Mouse (Mus musculus): ENCODE results near the gene Syvn1.
"Not testable (repeated sequence)": the region's sequence is repeated elsewhere in the genome, so short reads cannot be mapped to it uniquely, and the experiment has no call there.

Syvn1 gene

DNA sequence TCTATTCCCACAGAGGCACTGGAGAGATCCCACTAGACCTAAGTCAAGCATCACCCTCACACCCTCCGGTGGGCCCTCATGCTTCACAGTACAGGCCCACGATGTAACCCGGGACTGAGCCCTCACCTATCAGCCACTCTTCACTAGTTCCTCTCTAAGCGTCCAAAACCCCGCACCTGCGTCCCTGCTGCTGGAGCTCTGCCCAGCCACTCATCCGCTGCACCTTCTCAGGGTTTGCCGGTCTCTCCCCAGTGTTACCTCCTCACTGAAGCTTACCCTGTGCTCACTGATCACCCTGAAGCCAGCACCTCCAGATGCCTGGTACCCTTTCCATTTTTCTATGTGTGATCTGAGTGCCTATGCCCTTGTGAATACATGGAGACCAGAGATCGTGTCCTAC lies 4.1 kb upstream of the Syvn1 start:
- DNase-seq: peak in 1 of 2 experiments; percentile 23

DNA sequence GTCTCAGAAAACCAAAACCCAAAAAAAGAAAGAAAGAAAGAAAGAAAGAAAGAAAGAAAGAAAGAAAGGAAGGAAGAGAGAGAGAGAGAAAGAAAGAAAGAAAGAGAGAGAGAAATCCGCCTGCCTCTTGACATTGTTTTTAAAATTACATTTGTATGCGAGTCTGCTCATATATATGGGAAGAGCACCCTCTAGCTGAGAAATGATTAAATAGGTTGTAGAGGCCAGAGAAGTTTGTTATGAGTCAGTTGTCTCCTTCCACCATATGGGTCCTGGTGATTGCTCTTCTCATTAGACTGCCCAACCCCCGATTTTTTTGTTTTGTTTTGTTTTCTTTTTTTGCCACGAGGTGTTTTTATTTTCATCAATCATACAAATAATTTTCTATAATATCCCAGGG lies 2.3 kb upstream of the Syvn1 start:
- DNase-seq: not testable (repeated sequence)

- DNase-seq: peak in 1 of 2 experiments; percentile 13
These were observed 746 bp upstream of the Syvn1 start for GRCm38 (mm10) chr19:6045366-6046293.

- peak in 1 of 2 experiments; percentile 31 for DNase-seq
These were observed 950 bp downstream of the Syvn1 start for GRCm38 (mm10) chr19:6047154-6047898.

DNA sequence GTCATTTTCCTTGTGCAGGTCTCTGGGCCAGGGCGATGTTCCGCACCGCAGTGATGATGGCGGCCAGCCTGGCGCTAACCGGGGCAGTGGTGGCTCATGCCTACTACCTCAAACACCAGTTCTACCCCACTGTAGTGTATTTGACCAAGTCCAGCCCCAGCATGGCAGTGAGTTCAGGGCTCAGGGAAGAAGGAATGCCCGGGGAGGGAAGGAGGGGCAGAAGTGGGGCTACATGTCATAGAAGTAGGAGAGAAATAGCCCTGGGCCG lies 1.5 kb downstream of the Syvn1 start:
- peak in 1 of 2 experiments; percentile 21 for DNase-seq

DNA sequence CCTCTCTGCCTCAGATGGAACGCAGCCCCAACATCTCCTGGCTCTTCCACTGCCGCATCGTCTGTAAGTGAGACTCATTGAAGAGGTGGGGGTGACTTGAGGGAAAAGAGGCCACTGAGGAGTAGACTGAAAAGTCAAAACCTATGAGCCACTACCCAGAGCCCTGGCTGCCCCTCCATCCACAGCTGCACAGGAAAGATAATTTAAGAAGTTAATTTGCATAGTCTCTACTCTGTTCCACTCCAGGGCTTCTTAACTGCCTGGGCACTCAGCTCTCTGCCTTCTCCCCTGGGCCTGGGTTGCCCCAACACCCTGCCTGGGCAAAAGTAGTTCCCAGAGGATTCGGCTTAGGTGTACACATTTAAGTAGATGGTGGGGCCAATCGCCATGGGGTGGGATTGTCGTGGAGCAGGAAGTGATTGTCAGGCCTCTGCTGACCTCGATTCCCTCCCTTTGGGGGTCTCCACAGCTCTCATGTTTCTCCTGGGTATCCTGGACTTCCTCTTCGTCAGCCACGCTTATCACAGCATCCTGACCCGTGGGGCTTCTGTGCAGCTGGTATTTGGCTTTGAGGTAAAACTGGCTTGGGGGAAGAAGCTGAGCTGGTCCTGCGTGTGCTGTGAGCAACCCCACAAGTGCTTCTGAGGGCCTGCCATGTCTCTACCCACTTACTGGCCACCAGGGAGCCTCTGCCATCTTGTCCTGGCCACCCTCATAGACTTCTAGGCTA lies 2.5 kb downstream of the Syvn1 start:
- DNase-seq: no peak

- peak in 1 of 2 experiments; percentile 3 for DNase-seq
These were observed 6.1 kb downstream of the Syvn1 start for GRCm38 (mm10) chr19:6052516-6052915.

DNA sequence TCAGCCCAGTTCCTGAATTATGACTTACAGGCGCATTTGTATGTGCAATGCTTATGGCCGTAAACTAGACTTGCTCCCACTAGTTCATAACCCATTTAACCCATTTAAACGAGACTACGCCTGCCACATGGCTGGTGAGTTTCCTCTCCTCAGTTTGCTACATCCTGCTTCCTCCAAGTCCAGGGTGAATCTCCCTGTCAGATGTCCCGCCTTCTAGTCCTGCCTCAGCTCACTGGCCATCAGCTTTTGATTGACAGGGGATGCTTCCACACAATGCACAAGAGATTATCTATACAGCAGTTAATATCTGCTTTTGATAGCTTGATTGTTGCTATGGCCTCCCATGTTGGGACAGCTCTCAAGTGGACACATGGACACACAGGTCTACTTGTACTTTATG lies 7.9 kb downstream of the Syvn1 start:
- DNase-seq: no peak

DNA sequence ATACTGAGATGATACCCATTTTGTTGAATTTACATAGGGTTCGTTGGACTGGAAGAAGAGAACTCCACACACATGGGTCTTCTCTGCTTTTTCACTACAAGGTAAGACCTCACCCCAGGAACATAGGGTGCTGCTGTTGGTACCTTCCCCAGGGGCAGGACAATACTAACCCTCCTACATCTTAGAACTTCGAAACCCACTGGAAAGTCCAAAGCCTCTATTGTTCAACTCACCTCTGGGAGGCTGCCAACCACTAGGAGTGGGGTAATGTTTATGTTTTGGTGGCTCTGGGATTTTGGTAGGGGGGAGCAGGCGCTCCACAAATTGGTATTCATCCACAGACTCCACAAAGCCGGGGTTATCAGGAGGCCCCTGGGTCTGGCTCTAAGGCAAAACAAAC lies 10.3 kb downstream of the Syvn1 start:
- peak; percentile 21 to 25 for DNase-seq

DNA sequence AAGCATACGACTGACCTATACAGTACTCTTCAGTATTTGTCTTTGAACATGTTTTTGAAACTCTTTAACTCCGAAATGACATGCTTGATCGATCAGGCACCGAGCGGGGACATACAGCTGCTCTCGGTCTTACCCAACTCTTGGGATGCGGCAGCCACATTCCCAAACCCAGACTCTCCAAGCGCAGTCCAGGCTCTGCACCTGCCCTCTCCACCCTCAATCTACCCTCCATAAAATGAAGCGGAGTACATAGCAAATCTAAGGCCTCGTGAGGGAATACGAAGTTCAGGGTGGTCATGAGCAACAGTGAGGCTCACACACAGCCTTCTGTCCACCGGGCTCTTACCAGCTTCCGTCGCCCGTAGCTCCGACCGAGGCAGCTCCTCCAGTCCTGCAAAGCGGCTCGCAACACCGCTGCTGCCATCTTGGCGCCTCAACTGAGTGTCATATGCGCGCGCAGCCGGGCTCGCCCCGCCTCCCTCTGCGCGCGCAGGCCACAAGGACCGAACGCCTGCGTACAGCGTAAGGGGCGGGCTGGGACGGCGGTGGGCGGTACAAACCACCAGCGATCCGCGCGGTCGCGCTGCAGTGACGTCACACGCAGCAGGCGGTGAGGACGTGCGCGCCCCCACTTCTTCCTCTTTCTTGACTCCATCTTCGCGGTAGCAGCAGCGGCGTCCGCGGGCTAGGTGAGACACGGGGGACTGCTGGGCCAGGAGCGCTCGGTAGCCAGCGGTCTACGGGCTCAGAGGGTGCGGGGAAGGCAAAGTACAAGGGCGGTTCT lies 11.1 kb downstream of the Syvn1 start, which contains the start of the genes Mrpl49 and Fau:
Gene Mrpl49, minus strand, starts transcription at position 473 of the 784 bp plus-strand sequence.
Gene Fau, plus strand, starts transcription at position 532 of the 784 bp plus-strand sequence.
- DNase-seq: peak; percentile 97 to 99

- no peak for DNase-seq
These were observed 12.1 kb downstream of the Syvn1 start for GRCm38 (mm10) chr19:6058513-6058912.

GRCm38 (mm10) chr19:6058966-6059365 lies 12.6 kb downstream of the Syvn1 start:
- DNase-seq: peak in 1 of 2 experiments; percentile 7

DNA sequence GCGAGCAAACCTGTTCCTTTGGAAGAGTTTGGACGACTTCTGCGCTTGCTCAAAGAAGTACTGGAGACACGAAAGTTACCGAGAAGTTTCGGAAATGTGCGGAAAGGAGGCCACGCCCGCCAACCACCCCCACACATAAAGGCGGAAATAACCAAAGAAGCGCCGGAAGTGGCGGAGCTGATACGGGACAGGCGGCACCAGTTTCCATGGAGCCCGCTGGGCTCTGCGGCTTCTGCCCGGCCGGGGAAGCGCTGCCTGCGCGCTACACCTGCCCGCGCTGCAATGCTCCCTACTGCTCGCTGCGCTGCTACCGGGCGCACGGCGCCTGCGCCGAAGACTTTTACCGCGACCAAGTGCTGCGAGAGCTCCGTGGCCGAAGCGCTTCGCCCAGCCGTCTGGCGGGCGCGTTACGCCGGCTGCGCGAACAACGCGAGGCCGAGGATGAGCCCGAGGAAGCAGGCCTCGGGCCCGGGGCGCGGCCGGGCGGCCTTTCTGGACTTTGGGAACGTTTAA lies 14.7 kb downstream of the Syvn1 start, which contains the start of gene Znhit2:
Gene Znhit2, plus strand, starts transcription at position 172 of the 513 bp plus-strand sequence.
- DNase-seq: peak; percentile 88 to 91

DNA sequence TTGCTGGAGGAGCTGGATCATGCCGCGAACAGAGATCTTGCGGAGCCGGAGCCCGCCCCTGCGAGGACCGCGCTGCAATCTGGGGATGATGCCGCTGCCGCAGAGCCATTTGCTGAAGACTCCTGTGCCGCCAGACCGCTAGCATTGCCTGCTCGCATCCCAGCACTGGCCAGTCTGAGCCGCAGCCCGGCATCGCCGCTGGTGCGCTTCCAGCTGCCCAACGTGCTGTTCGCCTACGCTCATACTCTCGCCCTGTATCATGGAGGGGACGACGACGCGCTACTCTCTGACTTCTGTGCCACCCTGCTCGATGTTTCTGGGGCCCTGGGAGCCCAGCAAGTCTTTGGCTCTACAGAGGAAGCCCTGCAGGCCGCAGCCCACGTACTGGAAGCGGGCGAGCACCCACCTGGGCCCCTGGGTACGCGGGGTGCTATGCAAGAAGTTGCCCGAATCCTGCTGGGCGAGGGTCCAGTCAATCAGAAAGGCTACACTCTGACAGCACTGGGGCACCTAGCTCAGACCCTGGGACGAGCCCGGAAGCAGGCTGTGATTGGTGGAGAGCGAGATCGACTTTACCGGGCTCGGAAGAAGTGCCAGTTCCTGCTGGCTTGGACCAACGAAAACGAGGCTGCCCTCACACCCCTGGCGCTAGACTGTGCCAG lies 15.4 kb downstream of the Syvn1 start:
- peak; percentile 30 to 53 for DNase-seq

- DNase-seq: no peak
These were observed 16.0 kb downstream of the Syvn1 start for GRCm38 (mm10) chr19:6062418-6062817.

GRCm38 (mm10) chr19:6063081-6063480 lies 16.7 kb downstream of the Syvn1 start:
- no peak for DNase-seq

- DNase-seq: no peak
These were observed 20.2 kb downstream of the Syvn1 start for GRCm38 (mm10) chr19:6066571-6066970.

- peak; percentile 91 to 93 for DNase-seq
These were observed 20.8 kb downstream of the Syvn1 start for GRCm38 (mm10) chr19:6067011-6067723.

DNA sequence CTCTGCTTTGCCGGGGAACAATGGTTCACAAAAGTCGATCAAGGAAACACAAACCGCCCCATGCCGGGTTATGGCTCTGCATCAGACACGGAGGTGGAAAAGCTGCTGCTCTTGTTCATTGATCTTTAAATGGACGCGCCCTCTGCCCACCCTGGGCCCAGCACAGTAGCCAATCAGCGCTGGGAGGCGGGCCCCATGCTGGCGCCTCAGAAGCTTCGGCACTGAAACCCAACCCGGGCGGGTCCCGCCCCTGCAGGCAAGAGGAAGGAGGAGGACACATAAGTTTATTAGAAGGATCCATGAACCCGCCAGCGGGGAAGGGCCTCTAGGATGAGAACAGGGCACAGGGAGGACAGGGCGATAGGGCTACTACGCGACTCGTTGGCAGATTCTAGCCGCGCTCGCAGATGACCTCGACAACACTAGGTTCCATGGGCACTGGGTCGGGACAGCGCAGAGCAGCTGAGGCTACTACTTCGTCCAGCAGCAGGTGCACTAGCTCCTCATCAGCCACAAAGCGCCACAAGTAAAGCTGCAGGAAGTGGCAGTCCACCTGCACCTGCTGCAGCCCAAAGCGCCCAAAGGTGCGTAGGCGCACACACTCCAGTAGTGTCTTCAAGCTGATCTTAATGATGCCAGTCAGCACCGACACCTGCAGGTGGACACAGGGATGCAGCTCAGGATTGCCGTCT lies 21.5 kb downstream of the Syvn1 start, which contains the start of gene Tm7sf2:
Gene Tm7sf2, minus strand, starts transcription at position 650 of the 692 bp plus-strand sequence.
- peak; percentile 85 to 88 for DNase-seq

- DNase-seq: no peak
These were observed 22.6 kb downstream of the Syvn1 start for GRCm38 (mm10) chr19:6068951-6069350.

Data from cerebellum, adult 18-20 months (tissue).